Mouse (Mus musculus) B cell, adult 67 days (primary cell): ENCODE measurements around the gene Tnfrsf8. TPM values are rescaled to one million over a fixed set of nuclear protein-coding genes. Genes with fewer than 3 reads are reported as not detected.

ENCODE experiments used
- total RNA-seq, 2 experiments: library from RNA; stranded (reverse); gene quantifications; 4 replicates each; pipeline ENCODE4 v1.2.4; 2023

The Tnfrsf8 gene
- under 1 TPM in 1 of 2 experiments, not detected in 1; 0.36 TPM for total RNA-seq

DNA sequence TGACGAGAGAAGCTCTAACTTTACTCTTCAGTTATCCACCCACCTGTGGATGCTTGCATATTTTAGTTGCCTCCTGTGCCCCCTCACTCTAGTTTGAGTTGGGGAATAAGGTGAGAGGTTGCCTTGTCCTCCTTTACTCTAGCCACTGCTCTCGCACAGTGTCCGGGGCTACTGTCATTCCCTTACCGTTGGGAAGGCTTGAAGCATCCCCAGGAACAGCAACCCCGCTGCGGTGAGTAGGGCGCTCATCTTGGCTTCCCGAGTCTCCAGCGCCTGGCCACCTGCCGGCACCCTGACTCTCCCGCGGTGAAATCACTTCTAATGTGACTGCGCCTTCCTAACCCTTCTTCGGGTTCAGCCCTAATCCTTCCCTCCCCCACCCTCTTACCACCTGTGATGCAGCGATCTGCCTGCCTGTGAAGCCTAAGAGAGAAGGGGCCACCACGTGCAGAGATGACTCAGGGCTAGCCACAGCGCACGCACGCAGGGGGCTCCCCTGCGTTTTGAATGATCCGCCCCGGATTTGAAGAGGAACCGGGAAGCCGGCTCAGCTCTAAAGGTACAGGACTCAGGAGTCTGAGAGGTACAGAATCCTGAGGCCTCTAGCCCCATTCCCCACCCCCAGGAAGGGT is at the start of gene Tnfrsf8:
Gene Tnfrsf8 (minus strand): TSS at position 329 of the 632 bp plus-strand sequence.

DNA sequence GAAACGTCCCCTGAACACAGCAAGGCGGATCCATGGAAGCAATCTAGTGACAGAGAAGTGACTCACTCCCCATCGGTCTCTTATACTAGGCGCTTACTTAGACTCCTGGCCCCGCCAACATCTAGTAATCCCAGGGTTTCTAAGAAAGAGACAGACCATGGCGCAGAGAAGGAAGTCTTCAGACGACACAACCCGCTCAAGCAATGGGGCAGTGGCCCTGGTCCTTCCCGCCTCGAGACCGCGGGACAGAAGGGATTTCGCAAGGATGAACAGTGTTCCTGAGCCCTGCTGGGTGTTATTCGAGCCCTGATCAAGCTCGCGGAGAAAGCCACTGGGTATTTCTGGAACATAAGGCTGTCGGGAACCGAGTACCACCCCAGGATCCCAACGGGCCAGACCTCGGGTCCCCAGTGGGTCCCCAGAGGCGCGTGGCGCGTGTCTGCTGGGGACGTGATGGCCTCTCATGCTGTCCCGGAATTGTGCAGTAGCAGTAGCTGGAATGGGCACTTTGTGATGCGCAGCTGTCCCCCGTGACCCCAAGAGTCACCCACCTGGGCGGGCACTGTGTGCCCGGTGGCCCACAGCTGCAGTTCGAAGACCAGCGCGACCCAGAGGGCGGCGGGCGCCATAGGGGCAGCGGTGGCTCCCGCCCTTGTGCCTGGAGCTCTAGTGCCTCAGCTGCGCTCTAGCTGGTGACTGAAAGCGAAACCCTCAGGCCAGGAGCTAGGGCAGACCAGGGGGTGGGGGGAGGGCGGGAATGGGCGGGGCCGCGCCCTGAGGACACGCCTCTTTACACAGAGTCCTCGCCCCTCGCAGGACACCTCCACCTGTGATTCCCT is 68.6 kb downstream of the Tnfrsf8 start, which contains the start of gene Tnfrsf1b:
Gene Tnfrsf1b (minus strand): TSS at position 698 of the 839 bp plus-strand sequence.

Other genes with a start within 250 kb of the Tnfrsf8 start
- 10 to 100 TPM; 70.5 to 70.8 TPM for gene Vps13d, start 120.2 kb downstream of the Tnfrsf8 start, total RNA-seq
- gene Tnfrsf1b, start 68.3 kb downstream of the Tnfrsf8 start, total RNA-seq, result 10 to 100 TPM; 19.2 to 19.3 TPM
- gene Zfp990, start 195.6 kb upstream of the Tnfrsf8 start, total RNA-seq, result 1 to 10 TPM; 5.1 to 6.3 TPM